Mouse (Mus musculus): ENCODE data around the gene Slc18a3.

Gene Slc18a3

GRCm38 (mm10) chr14:32463211-32464040, 1.2 kb downstream of the Slc18a3 start:
- DNase-seq (ENCODE audit: low spot score): no peak

- no peak for DNase-seq (ENCODE audit: low spot score)
Observed at GRCm38 (mm10) chr14:32452552-32452951, 12.1 kb downstream of the Slc18a3 start.

DNA sequence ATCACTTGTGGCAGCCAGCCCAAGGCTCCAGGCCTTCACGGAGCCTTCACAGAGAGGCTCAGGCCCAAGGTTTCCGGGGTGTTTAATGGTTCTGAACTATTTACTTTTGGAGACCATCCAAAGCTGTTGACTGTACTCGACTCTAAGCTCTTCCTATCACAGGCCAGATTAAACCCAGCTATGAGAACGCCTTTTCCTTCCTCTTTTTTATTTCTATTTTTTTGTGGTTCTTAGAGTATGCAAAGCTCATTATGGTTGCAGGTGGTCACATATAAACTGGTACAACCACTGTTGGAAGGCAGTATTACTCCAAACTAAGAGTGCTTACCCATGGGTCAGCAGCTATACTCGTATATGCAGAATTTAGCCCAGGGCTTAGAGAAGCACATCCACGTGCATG, 17.7 kb downstream of the Slc18a3 start:
- DNase-seq (ENCODE audit: low spot score): no peak

DNA sequence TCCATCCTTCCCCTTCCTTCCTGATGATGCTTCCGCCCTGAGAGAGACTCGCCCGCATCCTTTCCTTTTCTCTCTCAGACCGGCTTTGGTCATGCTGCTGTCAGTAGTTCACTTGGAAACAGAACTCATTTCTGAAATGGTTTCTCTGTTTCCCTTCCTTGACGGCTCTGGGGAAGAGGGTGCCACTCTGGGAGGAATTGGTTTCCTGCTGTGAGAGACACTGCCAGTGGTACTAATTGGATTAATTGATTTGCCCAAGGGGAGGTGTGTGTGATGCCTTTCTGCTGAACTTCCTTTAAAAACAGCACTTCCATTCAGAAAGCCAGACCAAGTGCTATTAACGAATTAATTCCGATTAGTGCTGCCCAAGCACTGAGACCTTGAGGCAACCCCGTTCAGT, 21.2 kb downstream of the Slc18a3 start:
- DNase-seq (ENCODE audit: low spot score): no peak

DNA sequence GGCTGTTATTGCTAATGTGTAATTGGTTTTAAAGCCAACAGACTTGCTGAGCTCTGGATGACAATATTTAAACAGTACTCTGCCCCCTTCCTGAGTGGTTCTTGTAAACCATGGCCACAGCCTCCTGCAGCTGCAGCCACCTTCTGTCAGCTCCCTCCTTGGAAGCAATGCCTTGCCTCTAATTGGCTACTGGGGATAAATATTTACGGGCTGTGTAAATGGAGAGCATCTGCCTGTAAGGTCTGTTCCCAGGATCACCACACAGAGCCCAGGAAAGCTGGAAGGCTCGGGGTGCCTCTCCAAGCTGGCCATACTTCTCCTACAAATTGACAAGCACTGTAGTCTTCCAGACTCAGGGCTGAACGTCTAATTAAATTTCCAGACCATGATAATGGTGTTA, 24.9 kb downstream of the Slc18a3 start:
- no peak for DNase-seq (ENCODE audit: low spot score)

DNA sequence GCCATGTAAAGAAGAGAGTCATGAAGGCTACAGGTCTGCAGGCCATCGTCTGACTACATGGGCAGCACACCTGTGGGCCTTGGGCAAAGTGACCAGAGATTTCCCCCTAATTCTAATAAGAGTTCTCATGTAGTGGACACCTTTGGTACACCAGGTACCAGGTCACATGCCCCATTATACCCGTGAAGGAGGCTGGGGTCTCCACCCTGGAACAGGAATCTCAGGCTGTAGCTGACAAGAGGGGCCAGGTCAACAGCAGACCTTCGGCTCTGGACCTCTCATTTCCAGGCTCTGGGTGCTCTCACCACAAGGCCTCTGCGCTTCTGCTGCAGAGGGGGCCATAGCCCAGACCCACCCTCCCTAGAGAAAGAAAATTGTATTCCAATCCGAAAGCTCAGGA, 25.3 kb downstream of the Slc18a3 start:
- DNase-seq (ENCODE audit: low spot score): no peak

- DNase-seq (ENCODE audit: low spot score): no peak
Observed at GRCm38 (mm10) chr14:32437352-32437793, 27.3 kb downstream of the Slc18a3 start.

DNA sequence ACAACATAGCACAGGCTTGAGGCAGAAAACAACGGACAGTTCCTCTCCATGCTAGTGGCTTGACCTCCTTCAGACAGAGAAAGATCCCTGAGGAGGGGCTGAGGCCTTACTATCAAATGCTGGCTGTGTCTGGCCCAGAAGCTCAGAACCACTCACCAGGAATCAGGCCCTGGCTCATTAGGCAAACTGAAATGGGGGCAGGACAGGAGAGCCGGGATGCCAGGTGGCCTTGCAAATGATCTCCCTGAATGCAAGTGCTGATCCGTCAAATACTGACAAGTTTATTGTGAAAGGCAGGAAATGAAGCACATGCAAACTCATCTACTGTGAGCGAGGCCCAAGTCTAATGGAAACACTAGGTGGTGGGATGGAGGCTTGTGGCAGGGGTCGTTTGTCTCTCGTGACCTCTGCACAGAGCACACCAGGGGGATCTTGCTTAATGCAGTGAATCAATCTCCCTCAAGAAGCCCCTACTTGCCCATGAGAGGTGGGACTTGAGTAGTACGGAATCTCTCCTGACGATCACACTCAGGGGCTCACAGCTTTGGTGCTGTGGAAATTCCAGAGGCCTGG, 35.5 kb downstream of the Slc18a3 start:
- DNase-seq (ENCODE audit: low spot score): no peak

GRCm38 (mm10) chr14:32423946-32424345, 40.7 kb downstream of the Slc18a3 start:
- DNase-seq (ENCODE audit: low spot score): no peak

DNA sequence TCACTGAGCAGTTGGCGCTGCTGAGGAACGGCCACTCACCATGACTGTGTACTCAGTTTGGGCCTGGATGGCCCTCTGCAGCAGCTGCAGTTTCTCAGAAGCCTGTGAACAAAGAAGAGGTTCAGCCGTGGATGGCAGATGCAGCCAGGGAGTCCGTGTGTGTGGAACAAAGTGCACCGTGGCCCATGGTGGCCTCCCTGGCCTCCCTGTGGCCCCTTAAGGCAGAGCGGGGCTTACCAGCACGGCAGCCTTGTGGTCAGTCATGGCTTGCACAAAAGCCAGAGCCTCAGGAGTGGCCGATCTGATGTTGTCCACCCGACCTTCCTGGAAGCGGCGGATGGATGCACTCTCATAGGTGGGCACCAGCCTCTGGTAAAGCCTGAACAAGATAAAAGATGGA, 45.9 kb downstream of the Slc18a3 start:
- DNase-seq (ENCODE audit: low spot score): no peak

Data from spleen, adult 12 weeks (tissue).